Mouse (Mus musculus) ES-Bruce4 (cell line): ENCODE measurements around the gene Cdc14b.

Experiments used
- CTCF ChIP-seq: IDR thresholded peaks from one replicate; pipeline ENCODE4 v1.8.1; 2011; ENCODE audit warnings: low read depth, low read length
- EP300 ChIP-seq: IDR thresholded peaks from 2 replicates; pipeline ENCODE4 v1.6.1; 2011; ENCODE audit warnings: low read depth, low read length; ENCODE audit not compliant: insufficient read depth

DNA sequence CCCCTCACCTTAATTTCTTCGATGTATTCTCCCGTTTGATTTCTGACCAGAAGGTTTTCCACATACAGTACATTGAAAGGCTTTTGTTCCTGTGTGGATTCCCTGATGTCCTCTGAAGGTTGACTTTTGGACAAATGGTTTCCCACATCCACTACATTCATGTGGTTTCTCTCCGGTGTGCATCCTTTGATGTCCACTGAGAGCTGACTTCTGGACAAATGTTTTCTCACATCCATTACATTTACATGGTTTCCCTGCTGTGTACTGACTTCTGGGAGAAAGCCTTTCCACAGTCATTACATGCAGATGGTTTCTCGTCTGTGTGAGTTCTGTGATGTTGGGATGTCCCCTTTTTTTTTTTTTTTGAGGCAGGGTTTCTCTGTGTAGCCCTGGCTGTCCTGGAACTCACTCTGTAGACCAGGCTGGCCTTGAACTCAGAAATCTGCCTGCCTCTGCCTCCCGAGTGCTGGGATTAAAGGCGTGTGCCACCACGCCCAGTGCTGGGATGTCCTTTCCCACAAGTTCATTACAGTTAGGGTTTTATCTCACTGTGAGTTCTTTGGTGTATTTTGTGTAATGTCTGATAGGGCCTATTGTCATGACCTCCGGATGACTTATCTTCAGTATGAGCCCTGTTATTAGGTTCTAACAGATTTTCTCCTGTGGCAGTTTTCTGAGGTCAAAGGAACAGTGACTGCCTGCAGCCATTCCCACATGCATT, 47.6 kb upstream of the Cdc14b start:
- TF ChIP-seq CTCF, result no peak
- TF ChIP-seq EP300, result no peak
